Mouse (Mus musculus) megakaryocyte, embryonic 14.5 days (primary cell): ENCODE measurements around the gene Dis3l2.

Experiments
- FLI1 ChIP-seq: IDR thresholded peaks from 2 replicates; pipeline ENCODE4 v1.6.1; 2012; ENCODE audit warnings: low read length, inconsistent platforms, mixed read lengths
- GATA1 ChIP-seq: IDR thresholded peaks from 3 replicates; pipeline ENCODE4 v1.6.1; 2012; ENCODE audit warnings: mixed read lengths, low read length, inconsistent platforms, borderline replicate concordance

DNA sequence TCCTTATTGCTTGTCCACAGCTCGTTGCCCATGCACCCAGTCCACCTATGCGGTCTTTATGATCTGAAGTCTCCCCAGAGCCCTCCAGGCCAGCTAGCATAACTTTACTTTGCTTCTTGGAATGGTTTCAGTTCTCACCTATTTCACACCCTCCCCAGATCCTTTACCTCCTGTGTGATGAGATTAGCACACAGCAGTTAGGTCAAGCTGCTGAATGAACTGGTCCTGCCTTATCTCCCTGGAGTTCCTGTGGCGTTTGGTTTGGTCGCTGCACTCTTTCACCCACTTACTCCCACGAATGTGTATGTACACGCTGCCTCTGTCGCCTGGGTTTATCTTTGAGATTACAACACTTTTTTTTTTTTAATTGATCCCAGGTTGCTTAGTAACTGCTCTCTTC, 3.2 kb upstream of the Dis3l2 start:
- TF ChIP-seq GATA1 = no peak
- no peak for TF ChIP-seq FLI1
